Mouse (Mus musculus): ENCODE measurements at regions not wholly inside any gene's neighbourhood (a gene's known extent, or its start where the extent isn't known, plus 50 kb on each side); places are given as distances from the start of the nearest gene placed in this dataset.

DNA sequence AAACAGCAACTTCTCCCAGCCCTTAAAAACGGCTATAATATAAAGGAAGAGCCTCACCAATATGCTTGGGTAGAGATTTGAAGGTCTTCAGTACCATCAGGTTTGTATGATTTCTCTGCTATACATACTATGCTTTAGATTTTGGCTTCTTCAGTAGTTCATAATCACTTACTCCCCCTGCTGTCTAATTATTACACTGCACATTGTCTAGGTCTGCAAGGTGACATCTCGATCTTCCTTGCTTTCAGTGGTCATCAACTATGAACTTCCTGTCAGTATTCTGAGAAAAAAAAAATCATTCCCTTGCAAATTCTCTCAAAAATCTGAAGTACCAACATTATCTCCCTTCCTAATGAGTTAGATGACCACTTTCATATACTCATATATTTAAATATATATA lies 225.4 kb upstream of the Galnt5 start:
- Histone ChIP-seq H3K4me3 (ENCODE audit: insufficient read depth in 1 of 2, low read depth in 1 of 2, low read length in 2 of 2, poor library complexity in 1 of 2, severe bottlenecking in 1 of 2) (no peak overlapping the region), H3K9ac (ENCODE audit: insufficient read depth, low read depth, low read length, poor library complexity, severe bottlenecking) (no peak overlapping the region), H3K9me3 (ENCODE audit: control insufficient read depth, insufficient read depth, low read depth, low read length) (no peaks in the 10 kb centered on the region), H3K36me3 (ENCODE audit: control insufficient read depth, insufficient read depth, low read length, poor library complexity, severe bottlenecking) (no peaks in the 10 kb centered on the region), H3K4me1 (ENCODE audit: control insufficient read depth in 2 of 2, insufficient read depth in 2 of 2, low read length in 2 of 2, poor library complexity in 1 of 2) (no peaks in the 10 kb centered on the region), H3K27ac (ENCODE audit: insufficient read depth, low read depth, low read length, poor library complexity, severe bottlenecking) (no peak overlapping the region)
- no peak for TF ChIP-seq ZNF384 (IDR thresholded peaks at IDR 0.05; ENCODE audit: low read depth, low read length)
- no peak for TF ChIP-seq HCFC1 (IDR thresholded peaks at IDR 0.05; ENCODE audit: borderline replicate concordance, insufficient read depth, low read length)
- TF ChIP-seq CHD2 (IDR thresholded peaks at IDR 0.05; ENCODE audit: low read depth, low read length) = no peak
- no peak for TF ChIP-seq MAFK (IDR thresholded peaks at IDR 0.05; ENCODE audit: insufficient read depth, low read depth, low read length)
- no peak for TF ChIP-seq ZC3H11A (IDR thresholded peaks at IDR 0.05; ENCODE audit: borderline replicate concordance, low read depth, low read length)
- DNase-seq (ENCODE audit: low read depth, low spot score) = peak; percentile 7
- in situ Hi-C loops (cut with MboI; ENCODE audit: low sequenced_read_pairs in 2 of 2, unreplicated experiment in 2 of 2) = no loop called here

DNA sequence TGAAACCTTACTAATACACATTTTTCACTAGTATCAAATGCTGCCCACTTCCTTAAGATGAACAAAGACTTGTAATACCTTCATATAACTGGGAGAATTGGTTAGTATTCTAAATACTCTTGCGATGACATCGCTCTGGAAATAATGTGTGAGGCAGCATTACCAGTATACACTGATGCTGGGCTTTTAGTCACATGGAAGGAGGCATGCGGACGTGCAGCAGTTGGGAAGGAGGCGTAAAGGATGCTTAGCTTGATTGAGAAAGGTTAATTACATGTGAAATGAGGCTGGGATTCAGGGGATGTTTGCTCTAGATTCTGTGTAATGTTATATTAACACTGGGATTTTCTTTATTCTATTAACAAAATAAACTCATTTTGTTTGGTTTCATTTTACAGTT lies 221.5 kb upstream of the Galnt5 start:
- in situ Hi-C loops (cut with MboI; ENCODE audit: low sequenced_read_pairs in 2 of 2, unreplicated experiment in 2 of 2) = no loop called here
- no peaks in the 10 kb centered on the region for H3K9me3 ChIP-seq (ENCODE audit: control insufficient read depth, insufficient read depth, low read depth, low read length)
- no peak overlapping the region for H3K4me3 ChIP-seq (ENCODE audit: insufficient read depth in 1 of 2, low read depth in 1 of 2, low read length in 2 of 2, poor library complexity in 1 of 2, severe bottlenecking in 1 of 2)
- H3K4me1 ChIP-seq (ENCODE audit: control insufficient read depth in 2 of 2, insufficient read depth in 2 of 2, low read length in 2 of 2, poor library complexity in 1 of 2) = no peaks in the 10 kb centered on the region
- no peak for TF ChIP-seq HCFC1 (IDR thresholded peaks at IDR 0.05; ENCODE audit: borderline replicate concordance, insufficient read depth, low read length)
- TF ChIP-seq ZNF384 (IDR thresholded peaks at IDR 0.05; ENCODE audit: low read depth, low read length) = no peak
- no peak for TF ChIP-seq ZC3H11A (IDR thresholded peaks at IDR 0.05; ENCODE audit: borderline replicate concordance, low read depth, low read length)
- no peak for DNase-seq (ENCODE audit: low read depth, low spot score)
- no peak overlapping the region for H3K27ac ChIP-seq (ENCODE audit: insufficient read depth, low read depth, low read length, poor library complexity, severe bottlenecking)
- H3K9ac ChIP-seq (ENCODE audit: insufficient read depth, low read depth, low read length, poor library complexity, severe bottlenecking) = no peak overlapping the region
- no peaks in the 10 kb centered on the region for H3K36me3 ChIP-seq (ENCODE audit: control insufficient read depth, insufficient read depth, low read length, poor library complexity, severe bottlenecking)

GRCm38 (mm10) chr2:57780836-57781235 lies 216.8 kb upstream of the Galnt5 start:
- Histone ChIP-seq H3K9me3 (ENCODE audit: control insufficient read depth, insufficient read depth, low read depth, low read length) (no peaks in the 10 kb centered on the region), H3K36me3 (ENCODE audit: control insufficient read depth, insufficient read depth, low read length, poor library complexity, severe bottlenecking) (no peaks in the 10 kb centered on the region), H3K27ac (ENCODE audit: insufficient read depth, low read depth, low read length, poor library complexity, severe bottlenecking) (no peak overlapping the region), H3K4me3 (ENCODE audit: insufficient read depth in 1 of 2, low read depth in 1 of 2, low read length in 2 of 2, poor library complexity in 1 of 2, severe bottlenecking in 1 of 2) (no peak overlapping the region), H3K9ac (ENCODE audit: insufficient read depth, low read depth, low read length, poor library complexity, severe bottlenecking) (no peak overlapping the region), H3K4me1 (ENCODE audit: control insufficient read depth in 2 of 2, insufficient read depth in 2 of 2, low read length in 2 of 2, poor library complexity in 1 of 2) (no peaks in the 10 kb centered on the region)
- no peak for DNase-seq (ENCODE audit: low read depth, low spot score)
- in situ Hi-C loops (cut with MboI; ENCODE audit: low sequenced_read_pairs in 2 of 2, unreplicated experiment in 2 of 2) = no loop called here
- TF ChIP-seq CHD2 (IDR thresholded peaks at IDR 0.05; ENCODE audit: low read depth, low read length) (no peak), MAFK (IDR thresholded peaks at IDR 0.05; ENCODE audit: insufficient read depth, low read depth, low read length) (no peak), ZNF384 (IDR thresholded peaks at IDR 0.05; ENCODE audit: low read depth, low read length) (no peak), ZC3H11A (IDR thresholded peaks at IDR 0.05; ENCODE audit: borderline replicate concordance, low read depth, low read length) (no peak), HCFC1 (IDR thresholded peaks at IDR 0.05; ENCODE audit: borderline replicate concordance, insufficient read depth, low read length) (no peak)

DNA sequence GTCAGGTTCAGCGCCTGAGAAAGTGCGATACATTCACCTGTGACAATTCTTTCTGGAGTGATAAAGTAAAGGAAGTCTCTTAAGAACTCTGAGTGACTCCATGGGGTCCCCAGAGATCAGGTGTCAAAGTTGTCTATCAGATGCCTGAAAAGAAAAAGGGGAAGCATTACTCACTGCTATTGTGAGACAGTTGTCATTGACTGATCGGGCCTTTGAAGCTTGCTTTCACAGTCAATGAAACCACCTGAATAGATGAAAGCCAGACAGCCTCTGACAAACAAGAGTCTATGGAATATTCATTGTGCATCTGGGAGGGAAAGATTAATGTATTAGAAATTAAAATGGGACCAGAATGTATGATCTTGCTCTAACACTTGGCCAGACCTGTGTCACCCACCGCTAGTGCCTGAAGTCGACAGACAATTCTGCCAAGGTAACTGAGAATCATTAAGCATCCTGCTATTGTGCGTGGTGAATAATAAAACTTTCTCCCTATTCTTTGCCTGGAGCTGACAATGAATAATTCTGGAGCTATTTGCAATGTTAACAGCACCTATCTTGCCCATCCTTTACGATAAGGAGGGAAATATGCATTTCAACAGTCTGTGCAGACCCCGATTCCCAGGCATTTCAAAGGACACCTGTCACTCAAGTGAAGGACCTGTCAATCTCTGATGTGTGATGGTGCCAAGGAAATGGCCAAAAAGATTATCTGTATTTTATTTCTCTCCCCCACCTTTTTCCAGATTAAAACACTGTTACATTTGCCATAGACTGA lies 204.0 kb upstream of the Galnt5 start:
- in situ Hi-C loops (cut with MboI; ENCODE audit: low sequenced_read_pairs in 2 of 2, unreplicated experiment in 2 of 2) = no loop called here

DNA sequence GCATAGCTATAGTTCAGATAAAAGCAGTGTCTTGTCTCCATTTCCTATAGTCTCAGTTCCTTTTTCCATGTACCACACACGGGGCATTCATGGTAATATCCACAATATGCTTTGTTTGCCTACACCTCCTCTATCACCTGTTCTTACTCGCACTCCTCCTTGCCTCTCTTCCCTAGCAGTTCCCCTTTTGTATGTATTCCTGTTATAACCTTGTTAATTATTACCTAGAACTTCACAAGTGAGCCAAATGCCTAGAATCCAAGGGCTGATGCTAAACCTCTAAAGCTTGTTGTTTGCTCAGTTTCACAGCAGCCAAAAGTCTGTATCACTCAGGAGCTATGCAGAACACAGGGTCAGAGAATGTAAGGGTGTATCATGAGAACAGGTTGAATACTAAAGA lies 198.4 kb upstream of the Galnt5 start:
- H3K4me1 ChIP-seq (ENCODE audit: control insufficient read depth in 2 of 2, insufficient read depth in 2 of 2, low read length in 2 of 2, poor library complexity in 1 of 2) = no peaks in the 10 kb centered on the region
- no peak overlapping the region for H3K9ac ChIP-seq (ENCODE audit: insufficient read depth, low read depth, low read length, poor library complexity, severe bottlenecking)
- H3K9me3 ChIP-seq (ENCODE audit: control insufficient read depth, insufficient read depth, low read depth, low read length) = no peaks in the 10 kb centered on the region
- TF ChIP-seq HCFC1 (IDR thresholded peaks at IDR 0.05; ENCODE audit: borderline replicate concordance, insufficient read depth, low read length) (no peak), CHD2 (IDR thresholded peaks at IDR 0.05; ENCODE audit: low read depth, low read length) (no peak), ZC3H11A (IDR thresholded peaks at IDR 0.05; ENCODE audit: borderline replicate concordance, low read depth, low read length) (no peak), MAFK (IDR thresholded peaks at IDR 0.05; ENCODE audit: insufficient read depth, low read depth, low read length) (no peak), ZNF384 (IDR thresholded peaks at IDR 0.05; ENCODE audit: low read depth, low read length) (no peak)
- no peak for DNase-seq (ENCODE audit: low read depth, low spot score)
- no peak overlapping the region for H3K4me3 ChIP-seq (ENCODE audit: insufficient read depth in 1 of 2, low read depth in 1 of 2, low read length in 2 of 2, poor library complexity in 1 of 2, severe bottlenecking in 1 of 2)
- in situ Hi-C loops (cut with MboI; ENCODE audit: low sequenced_read_pairs in 2 of 2, unreplicated experiment in 2 of 2) = no loop called here
- H3K36me3 ChIP-seq (ENCODE audit: control insufficient read depth, insufficient read depth, low read length, poor library complexity, severe bottlenecking) = no peaks in the 10 kb centered on the region
- no peak overlapping the region for H3K27ac ChIP-seq (ENCODE audit: insufficient read depth, low read depth, low read length, poor library complexity, severe bottlenecking)

More for the DNA sequence above, 204.0 kb upstream of the Galnt5 start:
- Histone ChIP-seq H3K9ac (ENCODE audit: insufficient read depth, low read depth, low read length, poor library complexity, severe bottlenecking) (no peak overlapping the region), H3K9me3 (ENCODE audit: control insufficient read depth, insufficient read depth, low read depth, low read length) (no peaks in the 10 kb centered on the region), H3K4me1 (ENCODE audit: control insufficient read depth in 2 of 2, insufficient read depth in 2 of 2, low read length in 2 of 2, poor library complexity in 1 of 2) (no peaks in the 10 kb centered on the region), H3K4me3 (ENCODE audit: insufficient read depth in 1 of 2, low read depth in 1 of 2, low read length in 2 of 2, poor library complexity in 1 of 2, severe bottlenecking in 1 of 2) (no peak overlapping the region), H3K27ac (ENCODE audit: insufficient read depth, low read depth, low read length, poor library complexity, severe bottlenecking) (no peak overlapping the region), H3K36me3 (ENCODE audit: control insufficient read depth, insufficient read depth, low read length, poor library complexity, severe bottlenecking) (no peaks in the 10 kb centered on the region)
- DNase-seq (ENCODE audit: low read depth, low spot score) = no peak
- TF ChIP-seq CHD2 (IDR thresholded peaks at IDR 0.05; ENCODE audit: low read depth, low read length) (no peak), MAFK (IDR thresholded peaks at IDR 0.05; ENCODE audit: insufficient read depth, low read depth, low read length) (no peak)

All from ES-E14 (cell line).